Mouse (Mus musculus) A20 (cell line): ENCODE data around the gene Gas2l1.
A peak's percentile ranks its signal among the peaks of the same experiment; 100 is the strongest.
"Not testable (repeated sequence)": the region's sequence is repeated elsewhere in the genome, so short reads cannot be mapped to it uniquely, and the experiment has no call there.

Source experiments
- DNase-seq: peaks from one replicate; pipeline ENCODE4 v3.0.0-alpha.2; 2011; ENCODE audit warnings: low read depth, low spot score

Gas2l1 gene

GRCm38 (mm10) chr11:5065056-5065821, at the start of gene Gas2l1:
Gas2l1 (minus strand) TSS chr11:5065327.
- DNase-seq = peak; percentile 60

GRCm38 (mm10) chr11:5113645-5114044, 48.5 kb upstream of the Gas2l1 start:
- no peak for DNase-seq

- DNase-seq = no peak
Observed at GRCm38 (mm10) chr11:5109441-5109840, 44.3 kb upstream of the Gas2l1 start.

GRCm38 (mm10) chr11:5103986-5104509, 38.9 kb upstream of the Gas2l1 start:
- no peak for DNase-seq

- no peak for DNase-seq
Observed at GRCm38 (mm10) chr11:5102384-5102783, 37.3 kb upstream of the Gas2l1 start.

- no peak for DNase-seq
Observed at GRCm38 (mm10) chr11:5101641-5102040, 36.5 kb upstream of the Gas2l1 start.

- DNase-seq = no peak
Observed at GRCm38 (mm10) chr11:5100801-5101200, 35.7 kb upstream of the Gas2l1 start.

- DNase-seq = no peak
Observed at GRCm38 (mm10) chr11:5100283-5100682, 35.2 kb upstream of the Gas2l1 start.

GRCm38 (mm10) chr11:5099576-5100183, 34.6 kb upstream of the Gas2l1 start:
- DNase-seq = peak; percentile 93

- peak; percentile 99 for DNase-seq
Observed at GRCm38 (mm10) chr11:5098736-5099542, 33.8 kb upstream of the Gas2l1 start, which contains the start of the genes Rhbdd3 and Ewsr1. Rhbdd3 (plus strand) TSS chr11:5098926. Ewsr1 (minus strand) TSS chr11:5099266.

GRCm38 (mm10) chr11:5098035-5098735, 33.1 kb upstream of the Gas2l1 start:
- DNase-seq = peak; percentile 51

GRCm38 (mm10) chr11:5096480-5097020, 31.4 kb upstream of the Gas2l1 start:
- DNase-seq = no peak

- DNase-seq = no peak
Observed at GRCm38 (mm10) chr11:5095877-5096276, 30.8 kb upstream of the Gas2l1 start.

GRCm38 (mm10) chr11:5091706-5092105, 26.6 kb upstream of the Gas2l1 start:
- no peak for DNase-seq

- DNase-seq = no peak
Observed at GRCm38 (mm10) chr11:5089147-5089546, 24.0 kb upstream of the Gas2l1 start.

GRCm38 (mm10) chr11:5076843-5077242, 11.7 kb upstream of the Gas2l1 start:
- not testable (repeated sequence) for DNase-seq

GRCm38 (mm10) chr11:5075760-5076159, 10.6 kb upstream of the Gas2l1 start:
- DNase-seq = no peak

- DNase-seq = no peak
Observed at GRCm38 (mm10) chr11:5074882-5075281, 9.8 kb upstream of the Gas2l1 start.

GRCm38 (mm10) chr11:5068126-5068971, 3.2 kb upstream of the Gas2l1 start:
- DNase-seq = no peak

GRCm38 (mm10) chr11:5067063-5067462, 1.9 kb upstream of the Gas2l1 start:
- DNase-seq = no peak
